19 mouse cellular contexts compared by ENCODE assay signal in genomic region chr9:16310855-16311848, GRCm38 (mm10).
DNase-seq lines count a peak whose midpoint lies in the region; ATAC-seq lines count a peak whose summit lies in the region.
"Had no signal": no experiment of that assay in that cellular context is flagged by ENCODE, and none has a peak within 500 bp of the region (broad histone marks: within the 10 kb centered on the region; RNA-seq: fewer than 3 reads in every experiment).

No protein-coding gene starts in this region.

- intact Hi-C loops in heart, postnatal 10 days (cut with DNase I): no loop called here

- no peaks in the 10 kb centered on the region for H3K36me3 ChIP-seq in forebrain, embryonic 13.5 days (ENCODE audit: poor library complexity, severe bottlenecking)
- no peaks in the 10 kb centered on the region for H3K36me3 ChIP-seq in forebrain, embryonic 11.5 days (ENCODE audit: control insufficient read depth, insufficient read depth, low read length)
- no peaks in the 10 kb centered on the region for H3K36me3 ChIP-seq in hindbrain, embryonic 14.5 days (replicated peaks; ENCODE audit: control insufficient read depth, insufficient read depth)
- H3K36me3 ChIP-seq in midbrain, embryonic 15.5 days (replicated peaks): no peaks in the 10 kb centered on the region
- H3K36me3 ChIP-seq: embryonic facial prominence, embryonic 13.5 days; heart, embryonic 15.5 days; liver, embryonic 12.5 days had no signal

- no peak overlapping the region for H3K4me3 ChIP-seq in forebrain, embryonic 13.5 days
- no peak overlapping the region for H3K4me3 ChIP-seq in forebrain, embryonic 11.5 days (ENCODE audit: low read depth, low read length)
- H3K4me3 ChIP-seq in hindbrain, embryonic 14.5 days (replicated peaks; ENCODE audit: low read length): no peak overlapping the region
- no peak overlapping the region for H3K4me3 ChIP-seq in midbrain, embryonic 15.5 days
- H3K4me3 ChIP-seq: embryonic facial prominence, embryonic 13.5 days; heart, embryonic 15.5 days; liver, embryonic 12.5 days; megakaryocyte, embryonic 14.5 days had no signal

- peaks cover 26% of the 10 kb centered on the region for H3K4me1 ChIP-seq in forebrain, embryonic 13.5 days
- H3K4me1 ChIP-seq in forebrain, embryonic 11.5 days (replicated peaks; ENCODE audit: control insufficient read depth, insufficient read depth, low read length): no peaks in the 10 kb centered on the region; the same call in 1 of the 2 replicates
- H3K4me1 ChIP-seq in hindbrain, embryonic 14.5 days (replicated peaks; ENCODE audit: control insufficient read depth, insufficient read depth, low read length): peaks cover 17% of the 10 kb centered on the region
- peaks cover 12% of the 10 kb centered on the region for H3K4me1 ChIP-seq in midbrain, embryonic 15.5 days
- H3K4me1 ChIP-seq: liver, embryonic 12.5 days had no signal

- H3K9ac ChIP-seq in forebrain, embryonic 13.5 days: no peak overlapping the region
- H3K9ac ChIP-seq in forebrain, embryonic 11.5 days (ENCODE audit: low read length): no peak overlapping the region
- H3K9ac ChIP-seq in hindbrain, embryonic 14.5 days: no peak overlapping the region
- H3K9ac ChIP-seq in midbrain, embryonic 15.5 days: no peak overlapping the region
- H3K9ac ChIP-seq: embryonic facial prominence, embryonic 13.5 days; heart, embryonic 15.5 days; liver, embryonic 12.5 days had no signal

- no peak overlapping the region for H3K27ac ChIP-seq in forebrain, embryonic 13.5 days
- no peak overlapping the region for H3K27ac ChIP-seq in forebrain, embryonic 11.5 days (ENCODE audit: low read depth, low read length)
- H3K27ac ChIP-seq in hindbrain, embryonic 14.5 days: 0 out of 2 replicates have a peak overlapping the region, but pooled peaks have one; percentile 8
- H3K27ac ChIP-seq in midbrain, embryonic 15.5 days: peak overlapping the region; percentile 65; the same call in 1 of the 2 replicates
- H3K27ac ChIP-seq: embryonic facial prominence, embryonic 13.5 days; heart, embryonic 15.5 days; liver, embryonic 12.5 days had no signal

- DNase-seq in forebrain, embryonic 11.5 days (ENCODE audit: low spot score): no peak
- peak; percentile 18 for DNase-seq in A20 (ENCODE audit: low read depth, low spot score)
- DNase-seq in hindbrain, embryonic 14.5 days (ENCODE audit: low spot score): no peak
- no peak for DNase-seq in c-Kit-positive CD71-positive TER-119-positive erythroid progenitor cells, embryonic 14.5 days (ENCODE audit: low spot score)
- DNase-seq in heart, postnatal 10 days: no peak
- no peak for DNase-seq in gastrocnemius, postnatal 10 days
- DNase-seq: adrenal gland, adult 8-10 months; cerebellum, adult 8-10 months; heart, adult 18-20 months; kidney, adult 18-20 months; kidney, postnatal 14 days; right cerebral cortex, postnatal 4 days; thymus, postnatal 4 days had no signal

- WGBS in forebrain, embryonic 13.5 days: 50% methylated on average over 5 of the region's 5 CpGs
- 61% methylated on average over 5 of the region's 5 CpGs for WGBS in forebrain, embryonic 11.5 days
- 37% methylated on average over 5 of the region's 5 CpGs for WGBS in hindbrain, embryonic 14.5 days
- WGBS in midbrain, embryonic 15.5 days: 35% methylated on average over 5 of the region's 5 CpGs

- no peaks in the 10 kb centered on the region for H3K27me3 ChIP-seq in forebrain, embryonic 13.5 days
- no peaks in the 10 kb centered on the region for H3K27me3 ChIP-seq in forebrain, embryonic 11.5 days (ENCODE audit: control insufficient read depth, insufficient read depth, low read length)
- no peaks in the 10 kb centered on the region for H3K27me3 ChIP-seq in hindbrain, embryonic 14.5 days (ENCODE audit: control insufficient read depth, insufficient read depth, low read length)
- H3K27me3 ChIP-seq in midbrain, embryonic 15.5 days (replicated peaks): no peaks in the 10 kb centered on the region
- H3K27me3 ChIP-seq: embryonic facial prominence, embryonic 13.5 days; heart, embryonic 15.5 days; liver, embryonic 12.5 days had no signal

- H3K9me3 ChIP-seq in forebrain, embryonic 13.5 days (replicated peaks): no peaks in the 10 kb centered on the region
- no peaks in the 10 kb centered on the region for H3K9me3 ChIP-seq in forebrain, embryonic 11.5 days (ENCODE audit: control insufficient read depth, low read length)
- no peaks in the 10 kb centered on the region for H3K9me3 ChIP-seq in hindbrain, embryonic 14.5 days (ENCODE audit: control insufficient read depth, low read length)
- H3K9me3 ChIP-seq in midbrain, embryonic 15.5 days: no peaks in the 10 kb centered on the region
- H3K9me3 ChIP-seq: embryonic facial prominence, embryonic 13.5 days; heart, embryonic 15.5 days; liver, embryonic 12.5 days; megakaryocyte, embryonic 14.5 days had no signal

- H3K4me2 ChIP-seq in forebrain, embryonic 13.5 days: no peak overlapping the region
- H3K4me2 ChIP-seq in forebrain, embryonic 11.5 days (ENCODE audit: low read depth, low read length, severe bottlenecking): no peak overlapping the region
- no peak overlapping the region for H3K4me2 ChIP-seq in hindbrain, embryonic 14.5 days (replicated peaks)
- no peak overlapping the region for H3K4me2 ChIP-seq in midbrain, embryonic 15.5 days
- H3K4me2 ChIP-seq: embryonic facial prominence, embryonic 13.5 days; heart, embryonic 15.5 days; liver, embryonic 12.5 days had no signal

- 0 out of 2 replicates have a peak, but pooled peaks have one; percentile 38 for ATAC-seq in forebrain, embryonic 13.5 days
- ATAC-seq in forebrain, embryonic 11.5 days (replicated peaks; ENCODE audit: low FRiP score): no peak
- peak; percentile 67; the same call in 1 of the 2 replicates for ATAC-seq in hindbrain, embryonic 14.5 days (ENCODE audit: low FRiP score)
- peak; percentile 64 for ATAC-seq in midbrain, embryonic 15.5 days (replicated peaks)
- ATAC-seq: liver, embryonic 12.5 days had no signal

Comparison
In these comparisons a context has a peak if more than half of its experiments do, and no peak if none do; other contexts are left out.
1. H3K27ac ChIP-seq: peak in hindbrain, embryonic 14.5 days (single experiment) and midbrain, embryonic 15.5 days (single experiment); none in forebrain, embryonic 13.5 days (single experiment) and forebrain, embryonic 11.5 days (single experiment).